Mouse (Mus musculus) cortical plate, adult 2 months (tissue): ENCODE measurements around the gene Aire.

Experiments used
- CTCF ChIP-seq: fragments of 200-500 bp; IDR thresholded peaks from 2 replicates; pipeline ENCODE4 v1.5.1; 2011; ENCODE audit warnings: mild to moderate bottlenecking, control low read depth, low read length; ENCODE audit not compliant: insufficient read depth; ENCODE audit errors: extremely low read depth
- POLR2A ChIP-seq: fragments of 200-500 bp; IDR thresholded peaks from 2 replicates; pipeline ENCODE4 v1.6.1; 2011; ENCODE audit warnings: mild to moderate bottlenecking, low read length, control low read depth; ENCODE audit not compliant: insufficient read depth; ENCODE audit errors: extremely low read depth

GRCm38 (mm10) chr10:78041647-78042046 lies 1.8 kb downstream of the Aire start, which contains the start of gene Dnmt3l:
- no peak for TF ChIP-seq POLR2A
- no peak for TF ChIP-seq CTCF
